Mouse (Mus musculus): ENCODE data around the gene Tgif2lx1. TPM values are rescaled to one million over a fixed set of nuclear protein-coding genes. Genes with fewer than 3 reads are reported as not detected.
"Not testable (repeated sequence)": the region's sequence is repeated elsewhere in the genome, so short reads cannot be mapped to it uniquely, and the experiment has no call there.

Tgif2lx1 gene
- not detected in 2 replicates for polyA plus RNA-seq (2016; fragmentation: Nextera tagmentation; extraction: Ambion mirVana)

DNA sequence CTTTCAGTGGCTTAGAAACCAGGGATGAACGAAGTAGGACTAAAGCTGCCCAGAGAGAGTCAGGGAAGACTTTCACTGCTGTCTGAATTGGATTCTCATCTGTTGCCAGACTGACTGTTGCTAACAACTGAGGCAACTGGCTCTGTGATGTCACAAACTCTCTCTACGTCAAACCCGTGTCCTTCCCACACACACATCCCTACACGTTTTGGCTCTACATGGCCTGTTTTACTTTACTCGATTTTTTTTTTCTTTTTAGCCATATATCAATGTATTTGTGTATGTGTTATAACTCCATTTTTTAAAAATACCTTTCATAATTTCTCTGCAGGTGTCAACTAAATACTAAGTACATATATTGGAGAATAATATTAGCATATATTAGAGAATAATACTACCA is at the start of gene Tgif2lx1:
Gene Tgif2lx1, minus strand, starts transcription at position 101 of the 400 bp plus-strand sequence.
- H3K27ac ChIP-seq; H3K36me3 ChIP-seq; H3K27me3 ChIP-seq (ENCODE audit: insufficient read depth, poor library complexity, severe bottlenecking); H3K9me3 ChIP-seq; H3K4me1 ChIP-seq (replicated peaks); DNase-seq (ENCODE audit: low spot score); H3K4me3 ChIP-seq: not testable (repeated sequence)
- WGBS: no CpG with 5 or more reads among the region's 5 CpGs

Other genes starting within 250 kb of the Tgif2lx1 start
- not detected in 2 replicates for gene Tgif2lx2, start 53.5 kb downstream of the Tgif2lx1 start, polyA plus RNA-seq (2016; fragmentation: Nextera tagmentation; extraction: Ambion mirVana)